Mouse (Mus musculus) midbrain, embryonic 13.5 days (tissue): ENCODE data around the gene Hdac7. TPM values are rescaled to one million over a fixed set of nuclear protein-coding genes. Genes with fewer than 3 reads are reported as not detected.

ENCODE experiments used
- ATAC-seq: fragments of 200-750 bp; cut with Nextera tagmentation; 2 replicates; pipeline ENCODE4 v1.8.0; 2017; ENCODE audit warnings: mild to moderate bottlenecking, moderate TSS enrichment, moderate library complexity
- H3K27ac ChIP-seq: fragments of 300-500 bp; sonication (generic); 2 replicates; pipeline ENCODE4 v1.5.1; 2015; ENCODE audit warnings: inconsistent platforms, mild to moderate bottlenecking, moderate library complexity
- H3K27me3 ChIP-seq: fragments of 300-500 bp; sonication (generic); 2 replicates; pipeline ENCODE4 v1.6.1; 2015; ENCODE audit warnings: mild to moderate bottlenecking, inconsistent platforms
- H3K36me3 ChIP-seq: fragments of 300-500 bp; sonication (generic); 2 replicates; pipeline ENCODE4 v1.6.1; 2015; ENCODE audit warnings: mild to moderate bottlenecking, inconsistent platforms
- H3K4me1 ChIP-seq: fragments of 300-500 bp; sonication (generic); replicated peaks from 2 replicates; pipeline ENCODE4 v1.6.1; 2015; ENCODE audit warnings: inconsistent platforms
- H3K4me2 ChIP-seq: fragments of 300-500 bp; sonication (generic); replicated peaks from 2 replicates; pipeline ENCODE4 v1.6.1; 2015; ENCODE audit warnings: moderate library complexity, mild to moderate bottlenecking, inconsistent platforms
- H3K4me3 ChIP-seq: fragments of 300-500 bp; sonication (generic); replicated peaks from 2 replicates; pipeline ENCODE4 v1.5.1; 2015; ENCODE audit warnings: mild to moderate bottlenecking, inconsistent platforms
- H3K9ac ChIP-seq: fragments of 300-500 bp; sonication (generic); replicated peaks from 2 replicates; pipeline ENCODE4 v1.6.1; 2015; ENCODE audit warnings: mild to moderate bottlenecking, inconsistent platforms
- H3K9me3 ChIP-seq: fragments of 300-500 bp; sonication (generic); 2 replicates; pipeline ENCODE4 v1.6.1; 2016; ENCODE audit warnings: mild to moderate bottlenecking, inconsistent platforms
- WGBS: fragments of 180-500 bp; shearing (Covaris S2); methylation state at CpG from one replicate; pipeline ENCODE4 v1.1.7; 2015; 5-methylcytosine and 5-hydroxymethylcytosine counted together
- polyA plus RNA-seq: library from polyadenylated mRNA; unstranded; fragments of >200 nt; fragmentation: Nextera tagmentation; extraction: Ambion mirVana; gene quantifications from 2 replicates; pipeline ENCODE4 v1.2.1, GENCODE M21; 2015

The Hdac7 gene
- polyA plus RNA-seq, 1 experiment from 2014 or later = 31.4 TPM

- no peak overlapping the region for H3K27ac ChIP-seq
- 92% methylated on average over 11 of the region's 11 CpGs for WGBS
- H3K9ac ChIP-seq = no peak overlapping the region
- peaks cover 15% of the 10 kb centered on the region; the same call in 1 of the 2 replicates for H3K4me1 ChIP-seq
- no peaks in the 10 kb centered on the region for H3K9me3 ChIP-seq
- no peaks in the 10 kb centered on the region for H3K27me3 ChIP-seq
- H3K4me3 ChIP-seq = no peak overlapping the region
- peaks cover 58% of the 10 kb centered on the region for H3K36me3 ChIP-seq
- no peak for ATAC-seq
- H3K4me2 ChIP-seq = no peak overlapping the region
These were observed 53.1 kb downstream of the Hdac7 start for GRCm38 (mm10) chr15:97791126-97791700.

- 0 out of 2 replicates have a peak, but pooled peaks have one; percentile 21 for ATAC-seq
- Histone ChIP-seq H3K27me3 (no peaks in the 10 kb centered on the region), H3K9ac (no peak overlapping the region), H3K36me3 (peaks cover 46% of the 10 kb centered on the region), H3K4me2 (no peak overlapping the region), H3K27ac (no peak overlapping the region), H3K4me1 (peaks cover 16% of the 10 kb centered on the region), H3K4me3 (no peak overlapping the region), H3K9me3 (no peaks in the 10 kb centered on the region)
- 57% methylated on average over 20 of the region's 20 CpGs for WGBS
These were observed 54.4 kb downstream of the Hdac7 start for GRCm38 (mm10) chr15:97789761-97790505.

- peaks cover 19% of the 10 kb centered on the region for H3K4me1 ChIP-seq
- no peak overlapping the region for H3K4me2 ChIP-seq
- WGBS = 65% methylated on average over 6 of the region's 6 CpGs
- H3K9ac ChIP-seq = no peak overlapping the region
- no peaks in the 10 kb centered on the region for H3K9me3 ChIP-seq
- ATAC-seq = no peak
- H3K27me3 ChIP-seq = no peaks in the 10 kb centered on the region
- peak overlapping the region; percentile 11; the same call in 1 of the 2 replicates for H3K27ac ChIP-seq
- no peak overlapping the region for H3K4me3 ChIP-seq
- peaks cover 35% of the 10 kb centered on the region for H3K36me3 ChIP-seq
These were observed 55.5 kb downstream of the Hdac7 start for GRCm38 (mm10) chr15:97788821-97789220.

GRCm38 (mm10) chr15:97787799-97788667 is 56.3 kb downstream of the Hdac7 start:
- Histone ChIP-seq H3K27ac (0 out of 2 replicates have a peak overlapping the region, but pooled peaks have one; percentile 11), H3K9ac (no peak overlapping the region)
- no peak for ATAC-seq

GRCm38 (mm10) chr15:97787148-97787798 is 57.0 kb downstream of the Hdac7 start:
- WGBS = 85% methylated on average over 7 of the region's 7 CpGs
- Histone ChIP-seq H3K9ac (no peak overlapping the region), H3K4me2 (no peak overlapping the region), H3K27me3 (peaks cover 7% of the 10 kb centered on the region), H3K36me3 (peaks cover 19% of the 10 kb centered on the region), H3K27ac (no peak overlapping the region), H3K4me3 (no peak overlapping the region), H3K4me1 (peaks cover 23% of the 10 kb centered on the region), H3K9me3 (no peaks in the 10 kb centered on the region)
- no peak for ATAC-seq

More at GRCm38 (mm10) chr15:97787799-97788667, 56.3 kb downstream of the Hdac7 start:
- H3K9me3 ChIP-seq = no peaks in the 10 kb centered on the region
- H3K27me3 ChIP-seq = no peaks in the 10 kb centered on the region
- H3K4me1 ChIP-seq = peaks cover 19% of the 10 kb centered on the region
- WGBS = 74% methylated on average over 19 of the region's 19 CpGs
- H3K4me3 ChIP-seq = no peak overlapping the region
- H3K4me2 ChIP-seq = no peak overlapping the region
- peaks cover 27% of the 10 kb centered on the region for H3K36me3 ChIP-seq

- Histone ChIP-seq H3K4me3 (no peak overlapping the region), H3K4me1 (peaks cover 29% of the 10 kb centered on the region), H3K27me3 (peaks cover 12% of the 10 kb centered on the region), H3K27ac (no peak overlapping the region), H3K36me3 (peaks cover 13% of the 10 kb centered on the region), H3K9me3 (no peaks in the 10 kb centered on the region), H3K4me2 (no peak overlapping the region), H3K9ac (no peak overlapping the region)
- WGBS = 83% methylated on average over 10 of the region's 10 CpGs
- ATAC-seq = no peak
These were observed 57.7 kb downstream of the Hdac7 start for GRCm38 (mm10) chr15:97786412-97787112.

- no peak overlapping the region for H3K4me2 ChIP-seq
- 80% methylated on average over 9 of the region's 9 CpGs for WGBS
- peaks cover 29% of the 10 kb centered on the region for H3K4me1 ChIP-seq
These were observed 58.4 kb downstream of the Hdac7 start for GRCm38 (mm10) chr15:97785731-97786411.

GRCm38 (mm10) chr15:97784561-97785161 is 59.6 kb downstream of the Hdac7 start:
- peaks cover 20% of the 10 kb centered on the region for H3K27me3 ChIP-seq
- H3K36me3 ChIP-seq = 0 out of 2 replicates have a peak, but pooled peaks cover 3% of the 10 kb centered on the region
- peak overlapping the region; percentile 87 for H3K4me2 ChIP-seq
- H3K9ac ChIP-seq = peak overlapping the region; percentile 86
- H3K4me3 ChIP-seq = peak overlapping the region; percentile 73
- peaks cover 29% of the 10 kb centered on the region for H3K4me1 ChIP-seq
- no peaks in the 10 kb centered on the region for H3K9me3 ChIP-seq
- WGBS = 5% methylated on average over 42 of the region's 45 CpGs
- ATAC-seq = peak; percentile 80
- H3K27ac ChIP-seq = peak overlapping the region; percentile 51

More at GRCm38 (mm10) chr15:97785731-97786411, 58.4 kb downstream of the Hdac7 start:
- no peak overlapping the region for H3K27ac ChIP-seq
- H3K27me3 ChIP-seq = peaks cover 18% of the 10 kb centered on the region
- peaks cover 6% of the 10 kb centered on the region; the same call in 1 of the 2 replicates for H3K36me3 ChIP-seq
- no peak overlapping the region for H3K9ac ChIP-seq
- ATAC-seq = no peak
- H3K4me3 ChIP-seq = no peak overlapping the region
- H3K9me3 ChIP-seq = no peaks in the 10 kb centered on the region

GRCm38 (mm10) chr15:97784092-97784559 is 60.2 kb downstream of the Hdac7 start:
- Histone ChIP-seq H3K4me3 (peak overlapping the region; percentile 73), H3K27ac (peak overlapping the region; percentile 51), H3K4me2 (peak overlapping the region; percentile 87), H3K9ac (peak overlapping the region; percentile 86), H3K27me3 (peaks cover 20% of the 10 kb centered on the region), H3K4me1 (peaks cover 29% of the 10 kb centered on the region), H3K9me3 (no peaks in the 10 kb centered on the region), H3K36me3 (no peaks in the 10 kb centered on the region)
- peak; percentile 81 for ATAC-seq
- WGBS = 2% methylated on average over 31 of the region's 39 CpGs

- H3K36me3 ChIP-seq = no peaks in the 10 kb centered on the region
- H3K4me2 ChIP-seq = peak overlapping the region; percentile 6; the same call in 1 of the 2 replicates
- no peak overlapping the region for H3K4me3 ChIP-seq
- WGBS = 4% methylated on average over 9 of the region's 9 CpGs
- peaks cover 20% of the 10 kb centered on the region for H3K4me1 ChIP-seq
- no peaks in the 10 kb centered on the region for H3K9me3 ChIP-seq
- H3K9ac ChIP-seq = no peak overlapping the region
- no peak overlapping the region for H3K27ac ChIP-seq
- no peak for ATAC-seq
- H3K27me3 ChIP-seq = peaks cover 24% of the 10 kb centered on the region
These were observed 61.6 kb downstream of the Hdac7 start for GRCm38 (mm10) chr15:97782749-97783105.
